Mouse (Mus musculus) gastrocnemius, postnatal 36 days (tissue): ENCODE results near the gene Ptprg. TPM values are rescaled to one million over a fixed set of nuclear protein-coding genes. Genes with fewer than 3 reads are reported as not detected.
A peak's percentile ranks its signal among the peaks of the same experiment; 100 is the strongest.
"Not testable (repeated sequence)": the region's sequence is repeated elsewhere in the genome, so short reads cannot be mapped to it uniquely, and the experiment has no call there.

Experiments used
- DNase-seq, 2 experiments: peaks; one replicate each; pipeline ENCODE4 v3.0.0; 2022
- intact Hi-C: fragments of 180-260 bp; cut with DNase I; formaldehyde crosslinking; loops from one replicate; pipeline ENCODE4 v1.15.1; 2025
- total RNA-seq, 2 experiments: library from RNA; stranded (reverse); gene quantifications; 2 replicates each; pipeline ENCODE4 v1.2.3; 2021

Ptprg gene
- total RNA-seq, 2 experiments from 2014 or later = 25.4 to 26.2 TPM

GRCm38 (mm10) chr14:11807465-11807864 is 254.1 kb downstream of the Ptprg start:
- no peak for DNase-seq
- intact Hi-C loops = loop anchor here (10.0 kb wide), 1 partner anchor 253 kb away; the partner anchor contains the start of gene Ptprg

GRCm38 (mm10) chr14:11811142-11811761 is 257.9 kb downstream of the Ptprg start:
- intact Hi-C loops = no loop called here
- peak in 1 of 2 experiments; percentile 18 for DNase-seq

- no peak for DNase-seq
- intact Hi-C loops = no loop called here
Observed at GRCm38 (mm10) chr14:11812291-11812690, 259.0 kb downstream of the Ptprg start.

- intact Hi-C loops, DNase-seq: not testable (repeated sequence)
Observed at GRCm38 (mm10) chr14:11814811-11815210, 261.5 kb downstream of the Ptprg start.

- no peak for DNase-seq
- intact Hi-C loops = no loop called here
Observed at GRCm38 (mm10) chr14:11817236-11817635, 263.9 kb downstream of the Ptprg start.

- intact Hi-C loops = no loop called here
- DNase-seq = no peak
Observed at GRCm38 (mm10) chr14:11818054-11818453, 264.7 kb downstream of the Ptprg start.

- DNase-seq = no peak
- intact Hi-C loops = no loop called here
Observed at GRCm38 (mm10) chr14:11818721-11819120, 265.4 kb downstream of the Ptprg start.

- intact Hi-C loops = no loop called here
- DNase-seq = no peak
Observed at GRCm38 (mm10) chr14:11819326-11819725, 266.0 kb downstream of the Ptprg start.

- DNase-seq = no peak
- intact Hi-C loops = no loop called here
Observed at GRCm38 (mm10) chr14:11822830-11823700, 269.7 kb downstream of the Ptprg start.

- intact Hi-C loops = no loop called here
- DNase-seq = no peak
Observed at GRCm38 (mm10) chr14:11823701-11824095, 270.4 kb downstream of the Ptprg start.

- intact Hi-C loops = no loop called here
- DNase-seq = no peak
Observed at GRCm38 (mm10) chr14:11824915-11825314, 271.6 kb downstream of the Ptprg start.

GRCm38 (mm10) chr14:11825551-11825950 is 272.2 kb downstream of the Ptprg start:
- intact Hi-C loops = no loop called here

GRCm38 (mm10) chr14:11828086-11828485 is 274.8 kb downstream of the Ptprg start:
- no peak for DNase-seq
- intact Hi-C loops = no loop called here

More at GRCm38 (mm10) chr14:11825551-11825950, 272.2 kb downstream of the Ptprg start:
- no peak for DNase-seq

GRCm38 (mm10) chr14:11833678-11834077 is 280.3 kb downstream of the Ptprg start:
- intact Hi-C loops = no loop called here
- DNase-seq = no peak

- DNase-seq = no peak
- intact Hi-C loops = no loop called here
Observed at GRCm38 (mm10) chr14:11835706-11836445, 282.5 kb downstream of the Ptprg start.

- intact Hi-C loops = no loop called here
- DNase-seq = no peak
Observed at GRCm38 (mm10) chr14:11837714-11838113, 284.4 kb downstream of the Ptprg start.

- intact Hi-C loops = no loop called here
- DNase-seq = no peak
Observed at GRCm38 (mm10) chr14:11841621-11842020, 288.3 kb downstream of the Ptprg start.

GRCm38 (mm10) chr14:11852896-11853295 is 299.6 kb downstream of the Ptprg start:
- no peak for DNase-seq
- intact Hi-C loops = loop anchor here (10.0 kb wide), 1 partner anchor 298 kb away; the partner anchor contains the start of gene Ptprg

GRCm38 (mm10) chr14:11855499-11855898 is 302.2 kb downstream of the Ptprg start:
- DNase-seq = no peak

GRCm38 (mm10) chr14:11857928-11858481 is 304.7 kb downstream of the Ptprg start:
- no peak for DNase-seq
- intact Hi-C loops = loop anchor here (10.0 kb wide), 1 partner anchor 303 kb away; the partner anchor contains the start of gene Ptprg

More at GRCm38 (mm10) chr14:11855499-11855898, 302.2 kb downstream of the Ptprg start:
- intact Hi-C loops = loop anchor here (10.0 kb wide), 1 partner anchor 301 kb away; the partner anchor contains the start of gene Ptprg
